Mouse (Mus musculus) kidney, postnatal 14 days (tissue): ENCODE measurements at regions not wholly inside any gene's neighbourhood (a gene's known extent, or its start where the extent isn't known, plus 50 kb on each side); places are given as distances from the start of the nearest gene placed in this dataset.

Experiments used
- DNase-seq: peaks from one replicate; pipeline ENCODE4 v3.0.0; 2022; ENCODE audit warnings: mixed read lengths

DNA sequence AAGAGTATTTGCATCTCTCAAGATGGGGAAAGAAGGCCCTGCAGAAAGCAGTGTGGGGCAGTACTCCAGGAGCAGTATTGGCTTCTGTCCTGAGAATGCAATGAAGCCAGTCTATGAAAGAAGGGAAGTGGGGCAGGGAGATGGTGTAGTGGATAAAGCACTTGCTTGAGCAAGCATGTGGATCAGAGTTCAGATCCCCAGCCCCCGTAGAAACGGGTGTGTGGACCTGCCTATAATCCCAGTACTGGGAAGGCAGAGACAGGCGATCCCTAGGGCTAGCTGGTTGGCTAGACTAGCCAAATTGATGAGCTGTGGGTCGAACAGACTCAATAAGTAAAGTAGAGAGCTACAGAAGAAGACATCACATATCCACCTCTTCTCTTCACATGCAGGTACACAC lies 211.6 kb downstream of the Mex3b start:
- DNase-seq, result no peak

GRCm38 (mm10) chr7:83079842-83080241 lies 212.7 kb downstream of the Mex3b start:
- DNase-seq, result no peak

DNA sequence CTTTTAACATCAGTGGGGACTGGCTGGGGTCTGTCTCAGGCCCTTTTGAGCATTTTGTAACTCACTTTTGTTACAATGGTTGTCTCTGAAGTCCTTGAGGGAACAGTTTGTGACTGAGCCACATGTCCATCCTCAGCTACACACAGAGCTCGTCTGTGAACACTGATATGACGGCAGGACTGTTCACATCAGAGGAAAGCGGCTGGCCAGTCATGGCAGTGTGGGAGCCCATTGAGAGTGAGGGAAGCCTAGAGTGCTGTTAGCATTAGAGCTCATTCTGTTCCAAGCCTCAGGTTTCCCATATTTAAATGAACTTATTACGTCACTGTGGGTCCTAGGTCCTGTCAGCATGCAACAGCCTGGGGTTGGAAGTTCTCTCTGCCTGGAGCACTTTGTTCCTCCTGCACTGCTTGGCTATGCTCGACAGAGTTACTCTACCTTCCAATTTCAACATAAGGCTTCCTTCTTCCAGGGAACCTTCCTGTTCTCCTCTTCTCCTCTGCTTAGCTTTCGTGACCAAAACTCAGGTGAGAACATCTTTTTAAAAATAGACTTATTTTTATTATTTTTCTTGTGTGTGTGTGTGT lies 217.5 kb downstream of the Mex3b start:
- no peak for DNase-seq

DNA sequence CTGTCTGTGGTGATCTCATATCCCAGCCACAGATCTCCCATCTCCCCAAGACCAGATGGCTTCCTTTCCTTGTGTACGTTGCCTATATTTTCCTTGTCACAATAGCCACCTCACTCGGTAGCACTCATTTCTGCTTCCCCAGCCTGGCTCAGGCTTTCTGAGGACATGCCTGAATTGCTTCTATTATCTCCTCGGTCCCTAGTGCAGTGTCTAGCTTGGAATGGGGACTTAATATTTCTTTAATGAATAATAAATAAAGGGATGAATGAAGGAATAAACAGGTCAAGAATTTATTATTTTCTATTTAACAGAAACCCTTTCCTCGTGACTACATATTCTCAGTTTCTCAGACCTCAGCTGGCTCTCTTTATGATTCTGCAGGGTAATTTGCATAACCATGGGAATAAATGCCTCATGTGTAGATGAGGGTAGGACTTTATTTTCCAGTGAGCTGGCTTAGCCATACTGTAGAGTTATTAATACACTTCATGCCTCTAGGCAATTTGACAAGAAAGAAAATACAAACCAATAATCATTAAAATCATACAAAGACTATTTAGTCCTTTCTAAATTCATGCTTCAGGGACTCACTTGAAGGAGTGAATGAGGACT lies 218.5 kb downstream of the Mex3b start:
- no peak for DNase-seq

DNA sequence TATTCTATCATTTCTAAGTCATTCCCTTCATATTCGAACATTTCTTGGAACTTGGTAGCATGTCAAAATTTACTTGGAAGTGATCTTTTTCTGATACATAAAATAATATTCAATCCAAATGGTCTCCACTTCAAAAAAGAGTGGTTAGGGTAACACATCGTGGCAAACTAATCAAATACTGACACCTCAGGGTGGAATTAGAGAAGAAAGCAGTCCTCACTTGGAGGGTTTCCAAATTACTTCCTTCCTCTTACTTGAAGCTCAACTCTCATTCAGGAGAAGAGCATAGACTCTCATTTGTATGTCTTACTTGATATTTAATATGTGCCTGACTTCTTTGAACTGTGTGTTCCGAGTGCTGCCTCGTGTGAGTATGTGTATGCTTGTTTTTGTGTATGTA lies 220.3 kb downstream of the Mex3b start:
- no peak for DNase-seq

DNA sequence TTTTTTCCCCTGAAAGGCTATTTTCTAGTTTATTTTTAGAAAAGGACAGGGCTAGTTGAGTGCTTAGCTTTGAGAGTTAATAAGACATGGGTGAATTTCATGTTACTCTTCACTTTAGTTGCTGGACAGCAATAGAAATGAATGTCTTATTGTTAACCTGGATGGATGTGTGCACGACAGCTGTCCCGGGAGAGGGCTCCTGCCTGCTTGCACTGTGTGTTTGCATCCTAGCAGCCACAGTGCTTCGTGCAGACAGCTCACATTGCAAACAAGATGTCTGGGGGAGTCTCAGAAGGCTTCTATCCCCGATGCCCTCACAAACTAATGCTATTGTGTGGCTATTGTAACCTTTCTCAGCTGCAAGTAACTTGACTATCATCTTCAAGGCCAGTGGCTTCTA lies 221.0 kb downstream of the Mex3b start:
- no peak for DNase-seq

GRCm38 (mm10) chr7:83089330-83089982 lies 222.3 kb downstream of the Mex3b start:
- DNase-seq, result peak; percentile 13

DNA sequence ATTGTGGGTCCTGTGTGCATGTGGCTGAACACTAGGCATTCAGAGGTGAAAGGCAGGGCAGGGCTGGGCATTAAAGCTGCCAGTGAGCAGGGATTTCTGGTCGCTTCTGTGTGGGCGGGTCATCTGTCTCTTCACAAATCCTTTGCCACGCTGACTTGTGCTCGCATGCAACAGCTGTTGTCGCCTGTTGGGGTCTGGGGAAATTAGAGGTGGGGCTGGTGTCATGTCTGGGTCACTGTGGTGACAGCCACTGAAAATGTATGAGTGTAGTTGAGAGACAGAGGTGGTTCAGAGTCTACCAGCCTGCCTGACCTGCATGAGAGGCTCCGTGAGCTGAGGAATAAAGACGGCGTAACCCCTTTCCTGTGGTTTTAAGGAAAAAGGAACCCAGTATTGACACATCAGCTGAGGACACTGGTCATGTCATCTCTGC lies 226.8 kb downstream of the Mex3b start:
- no peak for DNase-seq

- DNase-seq, result no peak
Observed at GRCm38 (mm10) chr7:83094899-83095298, 227.8 kb downstream of the Mex3b start.

GRCm38 (mm10) chr7:83095593-83095992 lies 228.5 kb downstream of the Mex3b start:
- no peak for DNase-seq

DNA sequence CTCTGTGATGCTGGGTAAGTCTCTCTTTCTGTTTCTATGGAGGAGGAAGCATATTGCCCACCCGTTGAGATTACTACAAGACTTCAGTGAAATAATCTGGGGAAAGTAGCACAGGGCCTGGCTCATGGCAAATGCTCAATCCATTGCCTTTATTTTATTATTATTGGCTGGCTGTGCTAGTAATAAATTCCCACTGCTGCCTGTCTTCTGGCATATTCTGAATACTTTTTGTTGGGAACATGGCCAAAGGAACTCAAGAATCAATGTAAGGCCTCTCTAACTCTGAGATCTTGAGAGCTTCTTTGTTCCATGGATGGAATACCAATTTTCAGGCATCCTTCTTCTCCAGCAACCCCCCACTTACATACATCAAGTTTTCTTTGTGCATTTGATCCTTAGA lies 237.3 kb downstream of the Mex3b start:
- DNase-seq, result peak; percentile 9

DNA sequence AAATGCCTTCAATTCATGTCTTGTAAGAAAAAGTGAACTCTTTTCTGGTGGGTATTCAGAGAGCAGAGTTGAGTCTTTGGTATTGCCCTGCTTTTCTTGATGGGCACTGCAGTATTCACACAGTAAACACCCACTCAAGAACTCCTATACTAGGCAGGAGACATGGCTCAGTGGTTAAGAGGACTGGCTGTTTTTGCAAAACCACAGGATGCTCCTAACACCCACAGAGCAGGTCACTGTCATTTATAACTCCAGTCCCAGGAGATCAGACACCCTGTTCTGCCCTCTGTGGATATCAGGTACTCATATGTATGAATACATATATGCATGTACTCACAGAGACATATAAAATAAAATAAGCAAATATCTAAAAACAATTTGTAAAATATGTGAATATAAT lies 238.5 kb downstream of the Mex3b start:
- DNase-seq, result no peak

DNA sequence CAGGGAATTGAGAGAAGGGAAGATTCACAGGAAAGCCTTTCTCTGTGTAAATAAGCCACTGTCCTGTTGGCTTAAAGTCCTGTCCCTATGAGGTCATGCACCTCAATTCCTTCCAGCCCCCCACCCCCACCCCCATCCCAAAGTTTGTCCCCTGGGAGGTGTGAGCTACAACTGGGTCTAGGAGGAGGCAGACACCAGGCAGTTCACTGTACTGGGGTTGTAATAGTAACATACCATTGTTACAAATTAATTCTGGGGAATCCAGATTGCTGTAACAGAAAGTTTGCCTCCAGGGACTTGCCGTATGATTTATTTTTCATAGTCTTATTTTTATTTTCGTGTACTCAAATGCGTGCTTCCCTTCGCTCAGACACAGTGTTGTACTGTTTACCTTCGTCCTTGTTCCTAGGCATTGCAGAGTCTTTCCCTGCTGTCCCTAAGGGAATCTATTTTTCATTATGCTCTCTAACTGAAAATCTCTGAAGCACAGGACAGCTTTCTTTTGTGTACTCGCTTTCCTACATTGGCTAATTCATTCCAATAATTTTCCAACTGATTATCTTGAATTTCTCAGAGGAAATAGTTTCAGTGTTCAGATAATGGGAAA lies 244.2 kb downstream of the Mex3b start:
- DNase-seq, result no peak

DNA sequence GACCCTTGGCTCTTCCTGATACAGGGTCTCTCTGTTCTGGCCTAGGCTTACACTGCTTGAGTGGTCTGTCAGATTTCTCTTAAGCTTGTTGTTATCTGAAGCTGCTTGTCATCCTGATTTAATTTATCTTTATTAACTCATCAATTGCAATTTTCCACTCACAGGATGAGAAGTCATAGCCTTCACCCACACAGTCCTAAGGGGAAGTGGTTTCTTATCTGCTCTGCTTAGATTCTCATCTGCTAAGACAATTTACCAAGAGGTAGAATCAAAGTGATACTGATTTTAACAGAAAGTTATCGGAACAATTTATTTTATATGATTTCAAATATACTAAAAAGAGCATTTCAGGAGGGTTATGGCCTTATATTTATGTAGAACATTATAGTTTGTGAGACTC lies 249.4 kb downstream of the Mex3b start:
- DNase-seq, result no peak

DNA sequence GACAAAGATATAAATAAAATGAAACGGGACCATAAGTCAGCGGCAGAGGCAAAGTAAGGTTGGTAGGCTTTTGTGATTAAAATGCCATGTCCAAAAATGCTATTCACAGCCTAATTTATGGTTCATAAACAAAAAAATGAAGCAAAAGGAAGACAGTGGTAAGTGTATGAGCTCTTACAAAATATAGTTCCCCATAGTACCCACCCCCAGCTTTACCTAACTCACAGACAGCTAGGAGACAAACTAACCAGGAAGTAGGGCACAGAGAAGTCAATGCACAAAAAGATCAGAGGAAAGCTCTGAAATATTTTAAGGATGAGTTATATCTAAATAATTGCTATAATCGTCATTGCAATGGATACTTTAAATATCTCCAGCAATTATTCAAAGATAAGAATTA lies 249.9 kb downstream of the Mex3b start:
- no peak for DNase-seq

DNA sequence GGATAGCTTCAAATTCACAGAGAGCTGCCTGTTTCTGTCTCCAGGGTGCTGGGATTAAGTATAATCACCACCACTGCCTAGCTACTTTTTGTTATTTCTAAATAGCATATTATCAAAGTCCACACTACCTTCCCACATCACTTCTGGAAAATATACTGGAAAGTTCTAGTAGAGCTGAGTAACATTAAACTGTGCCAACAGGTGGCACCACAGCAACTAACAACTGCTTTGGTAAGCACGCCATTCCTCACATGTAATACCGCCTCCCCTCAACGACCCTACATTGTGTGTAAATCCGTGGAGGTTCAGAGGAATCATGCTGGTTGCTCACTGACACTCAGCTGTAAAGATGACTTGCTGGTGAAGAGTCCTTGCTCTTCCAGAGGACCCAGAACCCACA lies 259.1 kb downstream of the Mex3b start:
- DNase-seq, result peak; percentile 11

- peak; percentile 21 for DNase-seq
Observed at GRCm38 (mm10) chr7:83140216-83140615, 273.1 kb downstream of the Mex3b start.

GRCm38 (mm10) chr7:83140658-83141057 lies 273.5 kb downstream of the Mex3b start:
- DNase-seq, result no peak

DNA sequence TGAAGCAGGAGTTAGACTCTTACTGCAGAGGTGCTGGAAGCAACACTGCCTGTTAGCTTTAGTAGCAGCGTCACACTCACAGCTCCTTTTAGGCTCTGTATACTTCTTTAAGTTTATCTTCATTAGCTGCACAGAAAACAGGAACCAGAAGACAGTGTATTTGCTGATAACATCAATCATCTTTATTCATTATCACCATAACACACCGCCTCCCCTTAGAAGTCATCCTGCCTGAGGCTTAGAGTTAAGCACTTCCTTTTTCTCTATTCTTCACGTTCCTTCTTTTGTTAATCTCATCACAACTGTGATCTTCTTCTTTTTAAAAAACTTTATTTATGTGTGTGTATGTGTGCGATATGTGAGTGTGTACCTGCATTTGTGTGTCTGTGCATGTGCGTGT lies 276.9 kb downstream of the Mex3b start:
- no peak for DNase-seq

DNA sequence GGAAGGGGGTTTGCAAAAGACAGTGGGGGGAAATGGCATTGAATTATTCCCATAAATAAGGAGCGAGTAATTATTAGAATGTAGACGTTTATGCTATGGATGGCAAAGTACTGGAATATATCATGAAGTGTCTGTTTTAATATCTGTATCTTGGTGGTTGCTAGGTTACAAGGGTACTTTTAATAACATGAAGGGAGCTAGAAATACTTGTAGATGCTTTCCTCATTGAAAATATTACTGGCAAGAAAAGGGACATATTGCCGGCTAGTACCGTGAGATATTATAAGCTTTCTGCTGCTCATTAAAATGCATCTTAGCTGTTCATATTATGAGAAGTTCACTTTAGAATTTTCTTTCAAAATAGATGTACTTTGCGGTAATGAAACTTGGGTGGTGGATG lies 278.4 kb downstream of the Mex3b start:
- DNase-seq, result no peak

GRCm38 (mm10) chr7:83161226-83161625 lies 294.1 kb downstream of the Mex3b start:
- DNase-seq, result no peak

DNA sequence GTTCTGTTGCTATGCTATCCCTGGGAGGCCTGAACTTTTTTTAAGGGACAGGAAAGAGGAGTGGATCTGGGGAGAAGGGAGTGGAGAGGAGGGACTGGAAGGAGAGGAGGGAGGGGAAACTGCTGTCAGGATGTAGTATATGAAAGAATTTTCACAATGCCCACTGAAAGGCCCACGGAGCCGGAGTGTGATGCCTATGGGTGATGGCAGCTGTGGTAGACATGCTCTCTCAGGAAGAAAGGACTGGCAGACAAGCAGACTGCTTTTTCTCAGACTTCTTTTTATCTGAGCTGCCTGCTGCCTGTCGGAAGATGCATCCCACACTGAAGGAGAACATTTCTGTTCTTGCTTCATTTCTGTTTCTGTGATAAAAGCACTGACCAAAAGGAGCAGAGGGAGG lies 295.7 kb downstream of the Mex3b start:
- no peak for DNase-seq

DNA sequence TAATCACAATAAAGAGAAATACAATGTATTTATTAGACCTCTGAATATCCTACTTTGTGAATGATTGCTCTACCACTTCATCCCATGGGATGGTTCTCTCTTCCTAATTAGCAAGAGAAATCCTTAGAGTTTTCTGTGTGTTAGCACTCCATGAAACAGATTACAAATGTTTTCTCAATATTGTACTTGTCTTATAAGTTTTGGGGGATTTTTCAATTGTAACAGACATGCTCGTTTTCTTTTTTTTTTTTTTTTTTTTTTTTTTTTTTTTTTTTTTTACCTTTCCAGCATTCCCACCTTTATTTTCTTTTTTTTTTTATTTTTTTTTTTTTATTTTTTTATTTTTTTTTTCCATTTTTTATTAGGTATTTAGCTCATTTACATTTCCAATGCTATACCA lies 312.3 kb downstream of the Mex3b start:
- DNase-seq, result no peak

GRCm38 (mm10) chr7:83186341-83186740 lies 319.2 kb downstream of the Mex3b start:
- DNase-seq, result no peak
